Mouse (Mus musculus): ENCODE measurements around the gene Fxr2. TPM values are rescaled to one million over a fixed set of nuclear protein-coding genes. Genes with fewer than 3 reads are reported as not detected.
A peak's percentile ranks its signal among the peaks of the same experiment; 100 is the strongest.

Fxr2 gene
- total and polyA plus RNA-seq, 2 experiments: 18.1 to 33.9 TPM

DNA sequence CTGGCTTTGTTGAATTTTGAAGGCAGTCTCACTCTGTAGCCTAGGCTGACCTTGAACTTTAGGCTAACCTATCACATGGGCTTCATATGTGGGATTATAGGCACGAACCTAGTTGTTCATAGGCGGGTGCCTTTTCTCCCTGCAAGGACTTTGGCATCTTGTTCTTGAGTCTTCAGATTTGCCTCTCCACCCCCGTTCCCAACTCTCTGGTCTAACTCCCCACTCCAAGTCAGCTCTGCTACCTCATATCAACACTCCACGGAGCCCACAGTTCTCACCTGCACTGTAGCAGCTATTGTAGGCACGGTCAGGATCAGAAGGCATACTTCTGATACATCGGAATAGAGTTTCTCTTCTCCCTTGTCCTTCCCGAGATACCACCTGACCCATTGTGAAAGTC is 50.8 kb downstream of the Fxr2 start:
- TF ChIP-seq CTCF (IDR thresholded peaks at IDR 0.05; ENCODE audit: low read depth, low read length): no peak
- no peak for TF ChIP-seq POLR2A (IDR thresholded peaks at IDR 0.05; ENCODE audit: extremely low read depth, insufficient read depth, low read length)
- 82% methylated on average over 7 of the region's 7 CpGs for WGBS
- H3K27ac ChIP-seq (replicated peaks; ENCODE audit: insufficient read depth, low read depth, low read length): no peak overlapping the region
- no peaks in the 10 kb centered on the region for H3K27me3 ChIP-seq (ENCODE audit: control insufficient read depth, insufficient read depth, low read length)
- peaks cover 11% of the 10 kb centered on the region; the same call in 1 of the 2 replicates for H3K79me2 ChIP-seq (ENCODE audit: control insufficient read depth, insufficient read depth, low read length)
- DNase-seq (ENCODE audit: extremely low read depth, low read depth, low spot score): no peak
- H3K4me3 ChIP-seq (ENCODE audit: insufficient read depth, low read depth, low read length): no peak overlapping the region
- H3K36me3 ChIP-seq (ENCODE audit: control insufficient read depth, insufficient read depth, low read length): no peaks in the 10 kb centered on the region; the same call in 1 of the 2 replicates
- H3K9ac ChIP-seq (ENCODE audit: low read depth, low read length): no peak overlapping the region
- H3K4me1 ChIP-seq (ENCODE audit: control insufficient read depth, insufficient read depth, low read length): peaks cover 11% of the 10 kb centered on the region

DNA sequence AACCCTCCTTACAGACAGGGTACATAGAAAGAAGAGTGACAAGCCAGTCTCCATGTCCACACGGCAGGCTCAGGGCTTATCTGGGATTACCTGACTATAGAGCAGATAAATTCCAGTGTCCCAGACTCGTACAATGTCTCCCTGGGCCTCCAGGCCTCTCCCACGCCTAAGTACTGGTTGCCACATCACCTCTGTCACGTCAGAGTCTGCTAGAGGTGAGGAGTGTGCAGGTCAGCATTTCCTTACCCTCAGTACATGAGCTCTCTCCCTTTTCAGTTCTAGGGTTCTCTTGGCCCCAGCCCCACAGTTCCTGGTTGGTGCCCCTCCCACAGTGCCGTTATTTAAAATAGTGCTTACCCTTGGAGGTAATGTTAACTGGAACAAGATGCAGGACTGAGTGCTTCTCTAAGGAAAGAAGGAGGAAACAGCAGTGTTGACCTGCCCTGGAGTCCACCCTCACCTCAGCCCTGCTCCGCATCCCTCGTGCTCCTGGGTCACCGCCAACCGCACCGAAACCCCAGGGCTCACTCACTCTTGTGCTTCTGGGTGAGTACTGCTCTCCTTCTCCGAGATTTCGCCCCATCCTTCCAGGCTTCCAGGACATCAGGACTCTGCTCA is 51.4 kb downstream of the Fxr2 start:
- TF ChIP-seq CTCF (IDR thresholded peaks at IDR 0.05; ENCODE audit: low read depth, low read length) (no peak), POLR2A (IDR thresholded peaks at IDR 0.05; ENCODE audit: extremely low read depth, insufficient read depth, low read length) (no peak)
- Histone ChIP-seq H3K4me1 (ENCODE audit: control insufficient read depth, insufficient read depth, low read length) (peaks cover 11% of the 10 kb centered on the region), H3K36me3 (ENCODE audit: control insufficient read depth, insufficient read depth, low read length) (no peaks in the 10 kb centered on the region), H3K4me3 (ENCODE audit: insufficient read depth, low read depth, low read length) (no peak overlapping the region), H3K9ac (ENCODE audit: low read depth, low read length) (no peak overlapping the region), H3K27ac (replicated peaks; ENCODE audit: insufficient read depth, low read depth, low read length) (no peak overlapping the region), H3K27me3 (ENCODE audit: control insufficient read depth, insufficient read depth, low read length) (no peaks in the 10 kb centered on the region), H3K79me2 (ENCODE audit: control insufficient read depth, insufficient read depth, low read length) (peaks cover 11% of the 10 kb centered on the region; the same call in 1 of the 2 replicates)
- DNase-seq (ENCODE audit: extremely low read depth, low read depth, low spot score): no peak
- 81% methylated on average over 12 of the region's 12 CpGs for WGBS

DNA sequence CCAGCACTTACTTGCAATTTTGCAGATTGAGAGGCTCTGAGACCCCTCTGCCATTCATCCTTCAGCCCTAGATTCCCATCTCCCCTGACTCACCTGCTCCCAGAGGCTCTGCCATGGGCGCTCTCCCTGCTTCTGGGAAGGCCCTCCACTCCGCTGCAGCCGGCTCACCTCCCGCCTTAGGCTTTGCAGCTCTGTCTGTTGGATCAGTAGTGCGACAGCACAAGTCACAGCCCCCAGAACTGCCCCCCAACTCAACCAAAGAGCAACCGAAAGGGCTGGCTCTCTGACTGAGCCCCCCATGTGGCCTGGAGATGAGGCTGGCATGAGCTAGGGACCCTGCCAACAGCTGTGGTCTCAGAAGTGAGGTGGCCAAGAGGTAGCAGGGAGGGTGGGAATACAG is 52.1 kb downstream of the Fxr2 start:
- Histone ChIP-seq H3K9ac (ENCODE audit: low read depth, low read length) (peak overlapping the region; percentile 38), H3K79me2 (ENCODE audit: control insufficient read depth, insufficient read depth, low read length) (peaks cover 11% of the 10 kb centered on the region; the same call in 1 of the 2 replicates), H3K36me3 (ENCODE audit: control insufficient read depth, insufficient read depth, low read length) (no peaks in the 10 kb centered on the region), H3K27me3 (ENCODE audit: control insufficient read depth, insufficient read depth, low read length) (no peaks in the 10 kb centered on the region), H3K4me3 (ENCODE audit: insufficient read depth, low read depth, low read length) (no peak overlapping the region), H3K4me1 (ENCODE audit: control insufficient read depth, insufficient read depth, low read length) (peaks cover 11% of the 10 kb centered on the region), H3K27ac (replicated peaks; ENCODE audit: insufficient read depth, low read depth, low read length) (peak overlapping the region; percentile 80)
- TF ChIP-seq POLR2A (IDR thresholded peaks at IDR 0.05; ENCODE audit: extremely low read depth, insufficient read depth, low read length) (no peak), CTCF (IDR thresholded peaks at IDR 0.05; ENCODE audit: low read depth, low read length) (no peak)
- no peak for DNase-seq (ENCODE audit: extremely low read depth, low read depth, low spot score)
- WGBS: 95% methylated on average over 6 of the region's 6 CpGs

GRCm38 (mm10) chr11:69685526-69686148 is 52.8 kb downstream of the Fxr2 start, which contains the start of gene Tnfsf13:
Tnfsf13 (minus strand) TSS chr11:69685784.
- peak within 1 kb of the TSS; percentile 80 for H3K27ac ChIP-seq (replicated peaks; ENCODE audit: insufficient read depth, low read depth, low read length)

DNA sequence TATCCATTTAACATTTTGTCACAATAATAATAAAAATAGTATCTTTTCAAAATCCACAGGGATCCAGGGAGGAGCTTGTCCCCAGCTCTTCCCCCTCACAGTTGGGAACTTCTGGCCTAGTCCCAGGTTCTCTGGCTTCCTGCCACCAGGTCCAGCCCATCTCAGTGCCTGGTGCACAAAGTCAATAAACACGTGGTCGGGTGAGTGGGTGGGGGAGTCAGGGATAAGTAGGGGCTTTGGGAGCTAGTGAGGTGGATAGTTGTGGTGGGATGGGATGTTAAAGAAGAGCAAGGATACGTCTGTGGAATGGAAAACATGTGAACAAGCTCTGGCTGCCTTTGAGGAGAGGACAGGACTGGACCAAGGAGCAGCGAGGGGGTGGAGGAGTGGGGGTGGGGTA is 53.6 kb downstream of the Fxr2 start:
- Histone ChIP-seq H3K4me1 (ENCODE audit: control insufficient read depth, insufficient read depth, low read length) (peaks cover 9% of the 10 kb centered on the region), H3K4me3 (ENCODE audit: insufficient read depth, low read depth, low read length) (no peak overlapping the region), H3K79me2 (ENCODE audit: control insufficient read depth, insufficient read depth, low read length) (peaks cover 3% of the 10 kb centered on the region; the same call in 1 of the 2 replicates), H3K36me3 (ENCODE audit: control insufficient read depth, insufficient read depth, low read length) (no peaks in the 10 kb centered on the region), H3K9ac (ENCODE audit: low read depth, low read length) (no peak overlapping the region), H3K27ac (replicated peaks; ENCODE audit: insufficient read depth, low read depth, low read length) (peak overlapping the region; percentile 44; the same call in 1 of the 2 replicates), H3K27me3 (ENCODE audit: control insufficient read depth, insufficient read depth, low read length) (no peaks in the 10 kb centered on the region)
- TF ChIP-seq POLR2A (IDR thresholded peaks at IDR 0.05; ENCODE audit: extremely low read depth, insufficient read depth, low read length): no peak
- TF ChIP-seq CTCF (IDR thresholded peaks at IDR 0.05; ENCODE audit: low read depth, low read length): no peak
- 7% methylated on average over 4 of the region's 4 CpGs for WGBS
- peak; percentile 35 for DNase-seq (ENCODE audit: extremely low read depth, low read depth, low spot score)

More at GRCm38 (mm10) chr11:69685526-69686148, 52.8 kb downstream of the Fxr2 start, which contains the start of gene Tnfsf13:
- Histone ChIP-seq H3K79me2 (ENCODE audit: control insufficient read depth, insufficient read depth, low read length) (peaks cover 8% of the 10 kb centered on the region; the same call in 1 of the 2 replicates), H3K4me3 (ENCODE audit: insufficient read depth, low read depth, low read length) (peak within 1 kb of the TSS; percentile 26), H3K9ac (ENCODE audit: low read depth, low read length) (peak within 1 kb of the TSS; percentile 54), H3K36me3 (ENCODE audit: control insufficient read depth, insufficient read depth, low read length) (no peaks in the 10 kb centered on the region), H3K27me3 (ENCODE audit: control insufficient read depth, insufficient read depth, low read length) (no peaks in the 10 kb centered on the region), H3K4me1 (ENCODE audit: control insufficient read depth, insufficient read depth, low read length) (peaks cover 11% of the 10 kb centered on the region)
- DNase-seq (ENCODE audit: extremely low read depth, low read depth, low spot score): peak; percentile 91
- WGBS: 1% methylated on average over 10 of the region's 10 CpGs
- TF ChIP-seq POLR2A (IDR thresholded peaks at IDR 0.05; ENCODE audit: extremely low read depth, insufficient read depth, low read length) (no peak), CTCF (IDR thresholded peaks at IDR 0.05; ENCODE audit: low read depth, low read length) (no peak)
